Mouse (Mus musculus) cerebellum, adult 8-10 months (tissue): ENCODE results near the gene Nxpe5.
"Not testable (repeated sequence)": the region's sequence is repeated elsewhere in the genome, so short reads cannot be mapped to it uniquely, and the experiment has no call there.

ENCODE experiments used
- DNase-seq: peaks from one replicate; pipeline ENCODE4 v3.0.0; 2022

The Nxpe5 gene

GRCm38 (mm10) chr5:138225700-138226099 is at the start of gene Nxpe5:
Gene Nxpe5 (plus strand): TSS chr5:138225898.
- DNase-seq = no peak

- peak; percentile 87 for DNase-seq
Observed at GRCm38 (mm10) chr5:138186950-138187638, 38.6 kb upstream of the Nxpe5 start, which contains the start of the genes Taf6 and Cnpy4. Gene Taf6 (minus strand): TSS chr5:138187451. Gene Cnpy4 (plus strand): TSS chr5:138187485.

- peak; percentile 74 for DNase-seq
Observed at GRCm38 (mm10) chr5:138187661-138188306, 37.9 kb upstream of the Nxpe5 start.

GRCm38 (mm10) chr5:138193771-138194727 is 31.6 kb upstream of the Nxpe5 start, which contains the start of gene Mblac1:
Gene Mblac1 (plus strand): TSS chr5:138194314.
- DNase-seq = peak; percentile 93

- DNase-seq = no peak
Observed at GRCm38 (mm10) chr5:138194755-138195345, 30.8 kb upstream of the Nxpe5 start.

- DNase-seq = no peak
Observed at GRCm38 (mm10) chr5:138195463-138195862, 30.2 kb upstream of the Nxpe5 start.

GRCm38 (mm10) chr5:138199576-138199975 is 26.1 kb upstream of the Nxpe5 start:
- DNase-seq = no peak

- DNase-seq = no peak
Observed at GRCm38 (mm10) chr5:138202086-138202485, 23.6 kb upstream of the Nxpe5 start.

- no peak for DNase-seq
Observed at GRCm38 (mm10) chr5:138207253-138207652, 18.4 kb upstream of the Nxpe5 start.

- no peak for DNase-seq
Observed at GRCm38 (mm10) chr5:138207873-138208272, 17.8 kb upstream of the Nxpe5 start.

- DNase-seq = not testable (repeated sequence)
Observed at GRCm38 (mm10) chr5:138216632-138217031, 9.1 kb upstream of the Nxpe5 start.

- DNase-seq = no peak
Observed at GRCm38 (mm10) chr5:138219864-138220263, 5.8 kb upstream of the Nxpe5 start.

- peak; percentile 67 for DNase-seq
Observed at GRCm38 (mm10) chr5:138222111-138222510, 3.6 kb upstream of the Nxpe5 start.

- no peak for DNase-seq
Observed at GRCm38 (mm10) chr5:138223287-138223686, 2.4 kb upstream of the Nxpe5 start.

- DNase-seq = no peak
Observed at GRCm38 (mm10) chr5:138226491-138226890, 793 bp downstream of the Nxpe5 start.

- DNase-seq = no peak
Observed at GRCm38 (mm10) chr5:138227367-138227766, 1.7 kb downstream of the Nxpe5 start.

GRCm38 (mm10) chr5:138228026-138228425 is 2.3 kb downstream of the Nxpe5 start:
- no peak for DNase-seq

GRCm38 (mm10) chr5:138229511-138229910 is 3.8 kb downstream of the Nxpe5 start:
- DNase-seq = no peak

- DNase-seq = no peak
Observed at GRCm38 (mm10) chr5:138233778-138234177, 8.1 kb downstream of the Nxpe5 start.

- DNase-seq = no peak
Observed at GRCm38 (mm10) chr5:138234224-138234623, 8.5 kb downstream of the Nxpe5 start.

- no peak for DNase-seq
Observed at GRCm38 (mm10) chr5:138241511-138241910, 15.8 kb downstream of the Nxpe5 start.

GRCm38 (mm10) chr5:138251144-138251543 is 25.4 kb downstream of the Nxpe5 start:
- DNase-seq = no peak

- DNase-seq = no peak
Observed at GRCm38 (mm10) chr5:138253061-138253460, 27.4 kb downstream of the Nxpe5 start.
